ENCODE assay signal across 8 mouse cellular contexts in the genomic region with DNA sequence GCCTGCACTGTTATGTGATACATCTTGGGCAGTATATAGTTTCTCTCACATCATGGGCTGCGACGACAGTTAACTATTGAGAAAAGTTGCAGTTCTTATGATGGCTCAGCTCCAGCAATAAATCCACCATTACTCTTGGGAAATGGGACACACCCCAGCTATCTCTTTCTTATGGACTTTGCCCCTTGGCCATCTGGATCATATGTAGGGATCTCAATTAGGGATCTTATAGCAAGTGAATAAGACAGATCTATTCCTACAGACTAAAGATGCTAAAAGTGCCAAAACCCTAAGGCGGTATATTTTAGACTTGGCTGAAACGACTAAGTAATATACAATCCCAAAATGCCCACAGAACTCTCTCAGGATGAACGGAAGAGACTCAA. TPM values are rescaled to one million over a fixed set of nuclear protein-coding genes. Genes with fewer than 3 reads are reported as not detected.
DNase-seq lines count a peak whose midpoint lies in the region; ATAC-seq lines count a peak whose summit lies in the region.

No protein-coding gene starts in this region.

- no peaks in the 10 kb centered on the region for H3K4me1 ChIP-seq in limb, embryonic 10.5 days
- H3K4me1 ChIP-seq in neural tube, embryonic 13.5 days (replicated peaks): no peaks in the 10 kb centered on the region; the same call in 1 of the 2 replicates

- intact Hi-C loops in gastrocnemius, postnatal 36 days (cut with DNase I): no loop called here

- no peak overlapping the region for H3K27ac ChIP-seq in limb, embryonic 10.5 days
- H3K27ac ChIP-seq in neural tube, embryonic 13.5 days (replicated peaks): no peak overlapping the region

- H3K9ac ChIP-seq in neural tube, embryonic 13.5 days: peak overlapping the region; percentile 26; the same call in 1 of the 2 replicates

- peak; percentile 37; the same call in 1 of the 2 replicates for ATAC-seq in neural tube, embryonic 13.5 days (ENCODE audit: low read depth)
- ATAC-seq in monocyte, adult 5-6 weeks (replicated peaks; ENCODE audit: insufficient number of reproducible peaks, low FRiP score, low TSS enrichment, poor library complexity, severe bottlenecking): no peak

- H3K36me3 ChIP-seq in limb, embryonic 10.5 days: no peaks in the 10 kb centered on the region
- H3K36me3 ChIP-seq in neural tube, embryonic 13.5 days: no peaks in the 10 kb centered on the region

- 10% methylated on average over 5 of the region's 5 CpGs for WGBS in limb, embryonic 10.5 days
- 17% methylated on average over 5 of the region's 5 CpGs for WGBS in neural tube, embryonic 13.5 days

- H3K9me3 ChIP-seq in limb, embryonic 10.5 days (replicated peaks): no peaks in the 10 kb centered on the region
- no peaks in the 10 kb centered on the region for H3K9me3 ChIP-seq in neural tube, embryonic 13.5 days

- DNase-seq in cerebellum, postnatal 10 days: peak; percentile 5 to 15
- DNase-seq in cerebellum, adult 9-10 months: no peak
- DNase-seq in spleen, postnatal 10 days (ENCODE audit: low spot score in 2 of 2): peak; percentile 8 to 11
- no peak for DNase-seq in spleen, adult 12 weeks (ENCODE audit: low spot score)
- DNase-seq in limb, embryonic 10.5 days (ENCODE audit: low spot score): no peak
- no peak for DNase-seq in gastrocnemius, postnatal 36 days

- peak overlapping the region; percentile 62 for H3K4me3 ChIP-seq in limb, embryonic 10.5 days
- H3K4me3 ChIP-seq in neural tube, embryonic 13.5 days: peak overlapping the region; percentile 58

- H3K27me3 ChIP-seq in limb, embryonic 10.5 days (ENCODE audit: low read depth, poor library complexity, severe bottlenecking): peaks cover 11% of the 10 kb centered on the region; the same call in 1 of the 2 replicates
- H3K27me3 ChIP-seq in neural tube, embryonic 13.5 days: no peaks in the 10 kb centered on the region

- peak overlapping the region; percentile 58 for H3K4me2 ChIP-seq in neural tube, embryonic 13.5 days

RNA-seq across cellular contexts. Expression of a gene that starts 0.5 kb away (rescaled TPM):
- polyA plus RNA-seq in limb, embryonic 10.5 days (2016; fragmentation: Nextera tagmentation; extraction: Ambion mirVana): 2.6 and 3.6 TPM in 2 replicates
- 14.4 and 16.5 TPM in 2 replicates for polyA plus RNA-seq in neural tube, embryonic 13.5 days (2015; fragmentation: Nextera tagmentation; extraction: Ambion mirVana)
- total RNA-seq in monocyte, adult 5-6 weeks (2017): 25.8 to 50.2 TPM (median 36.4 TPM) in 3 replicates
- total RNA-seq in gastrocnemius, postnatal 36 days (2021): 10 to 100 TPM; 13.0 to 13.3 TPM

Comparison
In these comparisons a context has a peak if more than half of its experiments do, and no peak if none do; other contexts are left out.
1. DNase-seq: peak in cerebellum, postnatal 10 days (2 of 2) and spleen, postnatal 10 days (2 of 2); none in cerebellum, adult 9-10 months (single experiment), spleen, adult 12 weeks (single experiment), limb, embryonic 10.5 days (single experiment) and gastrocnemius, postnatal 36 days (0 of 2).